Mouse (Mus musculus): ENCODE measurements around the gene Camk2d. TPM values are rescaled to one million over a fixed set of nuclear protein-coding genes. Genes with fewer than 3 reads are reported as not detected.

Camk2d gene
- polyA plus RNA-seq, 1 experiment from 2014 or later, result 109 TPM

DNA sequence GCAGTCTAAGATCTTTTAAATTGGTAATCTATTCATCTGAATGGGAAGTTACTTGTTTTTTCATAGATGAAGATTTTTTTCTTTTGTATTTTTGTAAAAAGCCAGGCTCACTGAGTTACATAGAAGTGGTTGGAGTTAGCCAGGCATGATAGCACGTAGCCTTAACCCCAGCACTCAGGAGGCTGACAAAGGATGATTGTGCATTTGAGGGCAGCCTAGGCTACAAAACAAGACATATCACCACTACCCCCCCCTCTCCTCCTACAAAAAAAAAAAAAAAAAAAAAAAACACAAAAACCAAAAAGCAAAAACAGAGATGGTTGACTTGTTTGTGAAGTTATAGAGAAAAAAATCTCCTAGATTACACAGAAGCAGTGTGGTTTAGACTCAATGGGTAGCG lies 92.4 kb downstream of the Camk2d start:
- no peak for DNase-seq (ENCODE audit: low spot score)
- Histone ChIP-seq H3K4me3 (replicated peaks; ENCODE audit: low read length) (no peak overlapping the region), H3K27me3 (ENCODE audit: control insufficient read depth, insufficient read depth, low read length) (no peaks in the 10 kb centered on the region), H3K27ac (no peak overlapping the region), H3K9ac (no peak overlapping the region), H3K4me1 (replicated peaks; ENCODE audit: control insufficient read depth, insufficient read depth, low read length) (no peaks in the 10 kb centered on the region), H3K9me3 (ENCODE audit: control insufficient read depth, low read length) (no peaks in the 10 kb centered on the region), H3K36me3 (replicated peaks; ENCODE audit: control insufficient read depth, insufficient read depth) (no peaks in the 10 kb centered on the region), H3K4me2 (replicated peaks) (no peak overlapping the region)
- WGBS, result 71% methylated on average over 2 of the region's 2 CpGs
- no peak for ATAC-seq (ENCODE audit: low FRiP score)

DNA sequence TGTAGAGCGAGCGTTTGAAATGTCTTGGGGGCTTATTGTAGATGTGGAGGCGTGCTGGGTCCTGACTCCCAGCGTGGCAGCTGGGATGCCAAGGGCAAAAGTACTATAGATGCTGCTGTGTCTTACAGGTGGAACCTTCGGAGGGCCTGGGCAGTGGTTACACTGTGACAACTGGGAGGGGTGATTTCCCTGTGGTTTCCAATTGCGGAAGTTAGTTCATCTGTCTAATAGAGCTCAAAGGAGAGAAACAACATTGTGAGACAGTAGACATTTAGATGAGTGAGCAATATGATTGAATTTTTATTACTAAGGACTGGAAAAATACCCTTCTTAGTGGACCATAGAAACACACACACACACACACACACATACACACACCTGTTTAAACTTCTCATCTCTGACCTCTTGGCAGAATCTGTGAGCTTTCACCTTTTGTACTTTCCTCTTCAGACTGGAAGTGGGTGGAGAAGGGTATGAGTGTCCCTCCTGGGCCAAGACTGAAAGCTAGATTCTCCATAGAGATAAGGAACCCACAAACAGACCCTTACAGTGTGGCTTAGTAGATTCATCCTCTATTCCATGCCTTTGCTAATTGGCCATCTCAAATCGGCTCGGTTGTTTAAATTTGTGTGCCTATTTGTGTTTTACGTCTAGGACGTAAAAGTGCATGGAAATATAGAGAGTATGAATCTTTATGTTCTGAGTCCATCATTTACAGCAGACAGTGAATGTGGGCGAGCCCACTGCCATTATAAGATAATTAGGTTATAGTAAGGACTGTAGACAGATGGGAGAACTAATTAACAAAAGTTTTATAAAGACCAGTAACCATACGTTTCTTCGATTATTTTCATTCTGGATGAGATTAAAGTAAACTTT lies 94.8 kb downstream of the Camk2d start:
- DNase-seq (ENCODE audit: low spot score) (no peak), ATAC-seq (ENCODE audit: low FRiP score) (no peak)
- Histone ChIP-seq H3K4me1 (replicated peaks; ENCODE audit: control insufficient read depth, insufficient read depth, low read length) (no peaks in the 10 kb centered on the region; the same call in 1 of the 2 replicates), H3K9me3 (ENCODE audit: control insufficient read depth, low read length) (no peaks in the 10 kb centered on the region), H3K4me2 (replicated peaks) (no peak overlapping the region), H3K4me3 (replicated peaks; ENCODE audit: low read length) (no peak overlapping the region), H3K9ac (no peak overlapping the region), H3K36me3 (replicated peaks; ENCODE audit: control insufficient read depth, insufficient read depth) (no peaks in the 10 kb centered on the region), H3K27me3 (ENCODE audit: control insufficient read depth, insufficient read depth, low read length) (no peaks in the 10 kb centered on the region), H3K27ac (no peak overlapping the region)
- WGBS, result 92% methylated on average over 13 of the region's 13 CpGs

DNA sequence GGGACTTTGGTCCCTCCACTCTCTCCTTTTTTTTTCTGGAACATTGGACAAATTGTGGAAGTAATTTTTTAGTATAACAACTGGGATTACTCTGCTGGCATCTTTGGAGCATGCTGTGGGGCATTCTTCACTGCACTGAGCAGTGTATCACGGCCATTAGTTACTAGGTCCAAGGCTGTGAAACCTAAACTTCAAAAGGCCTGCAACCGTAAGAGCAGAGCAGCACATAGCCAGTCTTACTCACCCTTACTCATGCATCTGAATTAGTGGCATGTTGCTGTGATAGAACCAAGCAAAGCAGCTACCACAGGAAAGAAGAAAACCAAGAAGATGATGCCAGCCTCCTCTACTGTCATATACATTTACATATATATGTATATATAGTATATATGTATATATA lies 95.5 kb downstream of the Camk2d start:
- Histone ChIP-seq H3K27me3 (ENCODE audit: control insufficient read depth, insufficient read depth, low read length) (no peaks in the 10 kb centered on the region), H3K4me2 (replicated peaks) (no peak overlapping the region), H3K27ac (no peak overlapping the region), H3K4me1 (replicated peaks; ENCODE audit: control insufficient read depth, insufficient read depth, low read length) (no peaks in the 10 kb centered on the region; the same call in 1 of the 2 replicates), H3K4me3 (replicated peaks; ENCODE audit: low read length) (no peak overlapping the region), H3K9ac (no peak overlapping the region), H3K36me3 (replicated peaks; ENCODE audit: control insufficient read depth, insufficient read depth) (no peaks in the 10 kb centered on the region), H3K9me3 (ENCODE audit: control insufficient read depth, low read length) (no peaks in the 10 kb centered on the region)
- ATAC-seq (ENCODE audit: low FRiP score) (no peak), DNase-seq (ENCODE audit: low spot score) (no peak)
- WGBS, result 75% methylated on average over 2 of the region's 2 CpGs

DNA sequence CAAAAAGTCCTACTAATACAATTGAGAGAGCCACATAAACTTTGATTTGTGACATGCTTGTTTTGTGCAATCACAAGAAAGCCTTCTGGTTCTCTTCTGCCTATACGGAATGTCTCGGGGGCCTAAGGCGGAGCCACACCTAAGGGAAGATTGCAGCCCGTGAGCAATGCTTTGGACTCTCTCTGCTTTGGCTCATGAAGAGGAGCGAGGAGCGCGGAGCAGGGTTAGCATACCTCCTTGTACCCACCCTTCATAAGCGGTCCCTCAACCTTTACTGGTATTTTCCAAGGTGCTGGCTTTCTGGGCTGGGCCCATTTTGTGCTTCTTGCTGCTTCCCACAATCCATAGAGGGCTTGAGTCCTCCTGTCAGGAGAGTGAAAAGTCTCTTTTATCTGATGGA lies 96.7 kb downstream of the Camk2d start:
- Histone ChIP-seq H3K9ac (no peak overlapping the region), H3K4me3 (replicated peaks; ENCODE audit: low read length) (no peak overlapping the region), H3K27ac (no peak overlapping the region), H3K4me2 (replicated peaks) (no peak overlapping the region), H3K36me3 (replicated peaks; ENCODE audit: control insufficient read depth, insufficient read depth) (no peaks in the 10 kb centered on the region), H3K4me1 (replicated peaks; ENCODE audit: control insufficient read depth, insufficient read depth, low read length) (no peaks in the 10 kb centered on the region; the same call in 1 of the 2 replicates), H3K9me3 (ENCODE audit: control insufficient read depth, low read length) (no peaks in the 10 kb centered on the region), H3K27me3 (ENCODE audit: control insufficient read depth, insufficient read depth, low read length) (no peaks in the 10 kb centered on the region)
- ATAC-seq (ENCODE audit: low FRiP score) (no peak), DNase-seq (ENCODE audit: low spot score) (no peak)
- 83% methylated on average over 8 of the region's 8 CpGs for WGBS

DNA sequence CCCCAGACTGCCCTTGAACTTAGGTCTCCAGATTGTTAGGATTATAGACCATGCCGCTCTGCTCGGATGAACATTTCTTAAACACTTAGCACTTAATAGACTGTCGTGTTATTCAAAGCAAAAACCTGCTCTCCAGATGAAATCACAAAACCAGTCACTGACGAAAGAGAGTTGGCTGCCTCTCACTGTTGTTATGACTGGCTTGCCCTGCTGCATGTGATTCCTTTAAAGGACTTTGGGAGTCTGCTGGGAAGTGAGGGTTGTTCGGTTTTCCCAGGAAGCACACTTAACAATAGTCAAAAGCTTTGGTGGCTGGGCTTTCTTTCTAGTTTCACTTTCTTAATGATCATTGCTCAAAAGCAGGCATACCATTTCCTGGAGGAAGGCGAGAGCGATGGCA lies 97.2 kb downstream of the Camk2d start:
- ATAC-seq (ENCODE audit: low FRiP score) (no peak), DNase-seq (ENCODE audit: low spot score) (no peak)
- WGBS, result 56% methylated on average over 7 of the region's 7 CpGs
- Histone ChIP-seq H3K36me3 (replicated peaks; ENCODE audit: control insufficient read depth, insufficient read depth) (no peaks in the 10 kb centered on the region), H3K27me3 (ENCODE audit: control insufficient read depth, insufficient read depth, low read length) (no peaks in the 10 kb centered on the region), H3K4me1 (replicated peaks; ENCODE audit: control insufficient read depth, insufficient read depth, low read length) (no peaks in the 10 kb centered on the region; the same call in 1 of the 2 replicates), H3K27ac (0 out of 2 replicates have a peak overlapping the region, but pooled peaks have one; percentile 5), H3K9ac (no peak overlapping the region), H3K9me3 (ENCODE audit: control insufficient read depth, low read length) (no peaks in the 10 kb centered on the region), H3K4me3 (replicated peaks; ENCODE audit: low read length) (no peak overlapping the region), H3K4me2 (replicated peaks) (no peak overlapping the region)

DNA sequence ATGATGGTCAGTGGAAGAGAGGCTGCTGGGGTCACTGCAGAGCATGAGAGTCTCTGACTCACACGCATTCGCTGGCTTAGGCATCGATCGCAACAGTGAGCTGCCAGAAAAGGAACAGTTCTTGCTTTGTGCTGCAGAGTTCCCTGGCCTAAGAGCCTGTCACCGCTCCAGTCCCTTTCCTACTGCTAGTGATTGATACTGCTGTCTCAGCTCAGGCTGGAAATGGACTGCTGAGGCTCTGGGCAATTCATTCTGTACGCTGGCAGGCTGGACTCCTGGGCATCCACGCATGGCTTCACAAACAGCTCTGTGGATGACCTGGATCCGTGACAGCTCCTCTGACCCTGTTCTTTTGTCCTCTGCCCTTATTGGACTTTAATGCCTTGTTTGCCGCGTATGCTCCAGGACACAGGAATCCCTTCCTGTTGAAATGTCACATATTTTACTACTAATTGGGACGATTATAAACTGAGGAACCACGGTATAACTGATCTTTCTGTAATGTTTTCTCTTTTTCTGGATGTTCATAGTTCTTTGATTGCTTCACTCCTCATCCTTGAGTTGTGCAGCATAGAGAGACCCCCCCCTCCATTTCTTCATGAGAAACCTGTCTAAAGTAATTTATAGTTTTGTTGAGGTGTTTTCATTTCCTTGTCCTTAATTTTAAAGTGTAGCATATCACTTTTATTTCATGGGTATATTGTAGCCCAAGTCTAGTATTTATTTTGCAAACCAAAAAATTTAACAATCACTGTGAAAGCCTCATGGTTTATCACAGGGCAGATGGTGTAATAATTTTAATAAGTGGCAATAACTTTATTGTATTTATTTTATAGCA lies 99.6 kb downstream of the Camk2d start:
- no peaks in the 10 kb centered on the region for H3K27me3 ChIP-seq (ENCODE audit: control insufficient read depth, insufficient read depth, low read length)
- H3K4me1 ChIP-seq (replicated peaks; ENCODE audit: control insufficient read depth, insufficient read depth, low read length), result no peaks in the 10 kb centered on the region; the same call in 1 of the 2 replicates
- H3K4me2 ChIP-seq (replicated peaks), result peak overlapping the region; percentile 25; the same call in 1 of the 2 replicates
- no peak overlapping the region for H3K9ac ChIP-seq
- ATAC-seq (ENCODE audit: low FRiP score) (peak; percentile 93), DNase-seq (ENCODE audit: low spot score) (peak; percentile 67)
- H3K27ac ChIP-seq, result peak overlapping the region; percentile 44; the same call in 1 of the 2 replicates
- H3K9me3 ChIP-seq (ENCODE audit: control insufficient read depth, low read length), result no peaks in the 10 kb centered on the region
- H3K4me3 ChIP-seq (replicated peaks; ENCODE audit: low read length), result no peak overlapping the region
- 6% methylated on average over 12 of the region's 12 CpGs for WGBS
- no peaks in the 10 kb centered on the region for H3K36me3 ChIP-seq (replicated peaks; ENCODE audit: control insufficient read depth, insufficient read depth)

DNA sequence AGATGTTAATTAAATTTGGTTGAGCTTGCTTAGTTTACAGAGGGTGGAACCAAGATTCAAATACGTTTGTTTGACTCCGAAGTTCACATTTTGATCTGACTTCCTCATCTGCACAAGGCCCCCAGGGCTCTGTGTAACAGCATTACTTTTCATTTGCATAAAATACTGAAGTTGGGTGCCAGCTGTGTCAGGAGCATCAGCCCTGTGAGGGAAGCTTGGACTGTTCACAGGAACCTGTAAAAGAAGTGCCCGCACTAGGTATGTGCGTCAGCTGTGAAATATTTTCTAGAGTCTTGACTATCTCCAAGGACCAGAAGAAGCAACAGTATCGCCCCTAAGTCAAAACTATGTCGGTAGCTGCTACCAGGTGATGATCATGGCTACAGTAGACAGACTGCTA lies 100.5 kb downstream of the Camk2d start:
- ATAC-seq (ENCODE audit: low FRiP score) (no peak), DNase-seq (ENCODE audit: low spot score) (no peak)
- H3K9me3 ChIP-seq (ENCODE audit: control insufficient read depth, low read length), result no peaks in the 10 kb centered on the region
- no peaks in the 10 kb centered on the region for H3K36me3 ChIP-seq (replicated peaks; ENCODE audit: control insufficient read depth, insufficient read depth)
- no peaks in the 10 kb centered on the region; the same call in 1 of the 2 replicates for H3K4me1 ChIP-seq (replicated peaks; ENCODE audit: control insufficient read depth, insufficient read depth, low read length)
- WGBS, result 81% methylated on average over 6 of the region's 6 CpGs
- H3K27me3 ChIP-seq (ENCODE audit: control insufficient read depth, insufficient read depth, low read length), result no peaks in the 10 kb centered on the region
- H3K4me2 ChIP-seq (replicated peaks), result no peak overlapping the region
- H3K27ac ChIP-seq, result no peak overlapping the region
- no peak overlapping the region for H3K4me3 ChIP-seq (replicated peaks; ENCODE audit: low read length)
- H3K9ac ChIP-seq, result no peak overlapping the region

DNA sequence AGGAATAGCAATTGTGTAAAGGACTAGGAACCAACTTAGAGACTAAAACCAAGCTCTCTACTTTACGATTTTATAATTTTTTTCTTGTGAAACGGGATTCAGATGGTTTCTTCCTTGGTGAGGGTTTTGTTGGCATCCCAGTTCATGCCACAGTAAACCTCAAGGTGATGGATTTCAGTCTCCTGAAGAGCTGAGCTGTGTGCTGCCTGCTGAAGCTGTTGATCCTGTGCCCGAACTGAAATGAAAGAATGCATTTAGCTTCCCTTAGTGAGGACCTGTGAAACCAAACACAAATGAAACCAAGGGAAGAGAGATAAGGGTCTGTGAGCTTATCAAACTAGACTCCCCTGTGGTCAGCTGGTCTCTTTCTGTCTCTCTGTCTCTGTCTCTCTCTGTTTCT lies 103.6 kb downstream of the Camk2d start:
- no peak overlapping the region for H3K27ac ChIP-seq
- no peaks in the 10 kb centered on the region for H3K27me3 ChIP-seq (ENCODE audit: control insufficient read depth, insufficient read depth, low read length)
- ATAC-seq (ENCODE audit: low FRiP score), result no peak
- no peaks in the 10 kb centered on the region for H3K36me3 ChIP-seq (replicated peaks; ENCODE audit: control insufficient read depth, insufficient read depth)
- H3K9ac ChIP-seq, result no peak overlapping the region
- no peak for DNase-seq (ENCODE audit: low spot score)
- WGBS, result 80% methylated on average over 3 of the region's 3 CpGs
- no peaks in the 10 kb centered on the region; the same call in 1 of the 2 replicates for H3K4me1 ChIP-seq (replicated peaks; ENCODE audit: control insufficient read depth, insufficient read depth, low read length)
- no peak overlapping the region for H3K4me2 ChIP-seq (replicated peaks)
- H3K9me3 ChIP-seq (ENCODE audit: control insufficient read depth, low read length), result no peaks in the 10 kb centered on the region
- H3K4me3 ChIP-seq (replicated peaks; ENCODE audit: low read length), result no peak overlapping the region

DNA sequence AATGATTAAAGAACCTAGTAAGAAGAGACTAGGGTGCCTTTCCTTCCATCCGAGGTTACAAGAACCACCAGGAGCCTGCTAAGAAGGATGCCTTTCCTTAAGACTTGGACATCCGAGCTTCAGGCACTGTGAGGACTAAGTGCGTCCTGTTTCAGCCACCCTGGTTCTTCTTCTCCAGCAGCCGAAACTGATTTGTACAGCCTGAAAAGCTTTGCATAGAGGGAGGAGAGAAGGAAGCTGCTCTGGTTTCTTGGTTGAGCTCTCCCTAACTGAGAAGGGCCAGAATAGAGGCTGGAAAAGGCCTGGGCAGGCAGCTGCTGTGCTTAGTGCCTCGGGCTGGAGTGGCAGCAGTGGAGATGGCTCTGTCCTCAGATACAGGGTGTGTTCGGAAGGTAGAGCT lies 105.0 kb downstream of the Camk2d start:
- Histone ChIP-seq H3K27ac (no peak overlapping the region), H3K27me3 (ENCODE audit: control insufficient read depth, insufficient read depth, low read length) (no peaks in the 10 kb centered on the region), H3K9ac (no peak overlapping the region), H3K4me1 (replicated peaks; ENCODE audit: control insufficient read depth, insufficient read depth, low read length) (no peaks in the 10 kb centered on the region), H3K36me3 (replicated peaks; ENCODE audit: control insufficient read depth, insufficient read depth) (no peaks in the 10 kb centered on the region), H3K4me2 (replicated peaks) (no peak overlapping the region), H3K9me3 (ENCODE audit: control insufficient read depth, low read length) (no peaks in the 10 kb centered on the region), H3K4me3 (replicated peaks; ENCODE audit: low read length) (no peak overlapping the region)
- ATAC-seq (ENCODE audit: low FRiP score) (no peak), DNase-seq (ENCODE audit: low spot score) (no peak)
- 92% methylated on average over 6 of the region's 6 CpGs for WGBS
